Mouse (Mus musculus): ENCODE measurements at regions not wholly inside any gene's neighbourhood (a gene's known extent, or its start where the extent isn't known, plus 50 kb on each side); places are given as distances from the start of the nearest gene placed in this dataset.

GRCm38 (mm10) chr8:89514270-89514669 lies 470.3 kb upstream of the Sall1 start:
- Histone ChIP-seq H3K27ac (ENCODE audit: insufficient read depth, low read length) (no peak overlapping the region), H3K36me3 (ENCODE audit: control insufficient read depth, insufficient read depth, low read length) (no peaks in the 10 kb centered on the region), H3K4me1 (ENCODE audit: control insufficient read depth, insufficient read depth, insufficient read length) (no peaks in the 10 kb centered on the region), H3K27me3 (ENCODE audit: control insufficient read depth, insufficient read depth, low read length) (no peaks in the 10 kb centered on the region), H3K4me3 (ENCODE audit: extremely low read depth, insufficient read depth, insufficient read length) (no peak overlapping the region)
- no peak for DNase-seq (ENCODE audit: low read depth in 1 of 2, low spot score in 2 of 2)
- TF ChIP-seq CTCF (IDR thresholded peaks at IDR 0.05; ENCODE audit: extremely low read depth, insufficient read depth, insufficient read length, insufficient replicate concordance) = no peak
- TF ChIP-seq POLR2A (IDR thresholded peaks at IDR 0.05; ENCODE audit: low read depth, low read length) = no peak
- WGBS = 82% methylated on average over 3 of the region's 3 CpGs

DNA sequence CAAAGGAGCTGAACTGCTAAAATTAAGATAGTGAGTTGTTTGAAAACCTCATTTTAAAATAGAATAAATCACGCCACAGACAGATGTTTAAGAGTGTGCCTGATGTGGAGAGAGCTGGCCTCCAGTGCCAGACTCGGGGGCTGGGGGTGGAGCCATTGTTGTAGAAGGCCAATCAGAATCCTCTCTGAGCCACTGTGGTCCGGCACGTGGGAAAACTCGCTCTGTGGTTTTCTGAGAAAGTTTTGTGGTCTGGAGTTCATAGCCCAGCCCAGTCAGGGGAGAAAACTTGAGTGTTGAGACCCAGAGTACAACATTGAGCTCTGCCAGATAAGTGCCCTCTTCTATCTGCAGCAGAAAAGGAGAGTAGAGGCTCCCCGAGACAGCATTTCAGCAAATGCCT lies 463.7 kb upstream of the Sall1 start:
- Histone ChIP-seq H3K27me3 (ENCODE audit: control insufficient read depth, insufficient read depth, low read length) (no peaks in the 10 kb centered on the region), H3K4me1 (ENCODE audit: control insufficient read depth, insufficient read depth, insufficient read length) (no peaks in the 10 kb centered on the region), H3K4me3 (ENCODE audit: extremely low read depth, insufficient read depth, insufficient read length) (no peak overlapping the region), H3K27ac (ENCODE audit: insufficient read depth, low read length) (no peak overlapping the region), H3K36me3 (ENCODE audit: control insufficient read depth, insufficient read depth, low read length) (no peaks in the 10 kb centered on the region)
- WGBS = 21% methylated on average over 6 of the region's 6 CpGs
- no peak for DNase-seq (ENCODE audit: low read depth in 1 of 2, low spot score in 2 of 2)
- no peak for TF ChIP-seq POLR2A (IDR thresholded peaks at IDR 0.05; ENCODE audit: low read depth, low read length)

- Histone ChIP-seq H3K27ac (ENCODE audit: insufficient read depth, low read length) (no peak overlapping the region), H3K36me3 (ENCODE audit: control insufficient read depth, insufficient read depth, low read length) (no peaks in the 10 kb centered on the region), H3K27me3 (ENCODE audit: control insufficient read depth, insufficient read depth, low read length) (no peaks in the 10 kb centered on the region), H3K4me1 (ENCODE audit: control insufficient read depth, insufficient read depth, insufficient read length) (no peaks in the 10 kb centered on the region), H3K4me3 (ENCODE audit: extremely low read depth, insufficient read depth, insufficient read length) (no peak overlapping the region)
- TF ChIP-seq CTCF (IDR thresholded peaks at IDR 0.05; ENCODE audit: extremely low read depth, insufficient read depth, insufficient read length, insufficient replicate concordance) (no peak), POLR2A (IDR thresholded peaks at IDR 0.05; ENCODE audit: low read depth, low read length) (no peak)
- DNase-seq (ENCODE audit: low read depth in 1 of 2, low spot score in 2 of 2) = no peak
- 82% methylated on average over 4 of the region's 4 CpGs for whole genome bisulfite sequencing
Observed at GRCm38 (mm10) chr8:89503545-89504234, 459.7 kb upstream of the Sall1 start.

- no peaks in the 10 kb centered on the region for H3K4me1 ChIP-seq (ENCODE audit: control insufficient read depth, insufficient read depth, insufficient read length)
- H3K27ac ChIP-seq (ENCODE audit: insufficient read depth, low read length) = no peak overlapping the region
- H3K4me3 ChIP-seq (ENCODE audit: extremely low read depth, insufficient read depth, insufficient read length) = no peak overlapping the region
- no peaks in the 10 kb centered on the region for H3K27me3 ChIP-seq (ENCODE audit: control insufficient read depth, insufficient read depth, low read length)
- no peaks in the 10 kb centered on the region for H3K36me3 ChIP-seq (ENCODE audit: control insufficient read depth, insufficient read depth, low read length)
- WGBS = 90% methylated on average over 6 of the region's 6 CpGs
- DNase-seq (ENCODE audit: low read depth in 1 of 2, low spot score in 2 of 2) = no peak
- no peak for TF ChIP-seq CTCF (IDR thresholded peaks at IDR 0.05; ENCODE audit: extremely low read depth, insufficient read depth, insufficient read length, insufficient replicate concordance)
- no peak for TF ChIP-seq POLR2A (IDR thresholded peaks at IDR 0.05; ENCODE audit: low read depth, low read length)
Observed at GRCm38 (mm10) chr8:89503030-89503429, 459.1 kb upstream of the Sall1 start.

- no peaks in the 10 kb centered on the region for H3K27me3 ChIP-seq (ENCODE audit: control insufficient read depth, insufficient read depth, low read length)
- WGBS = 87% methylated on average over 6 of the region's 6 CpGs
- H3K36me3 ChIP-seq (ENCODE audit: control insufficient read depth, insufficient read depth, low read length) = no peaks in the 10 kb centered on the region
- no peak for DNase-seq (ENCODE audit: low read depth in 1 of 2, low spot score in 2 of 2)
- H3K27ac ChIP-seq (ENCODE audit: insufficient read depth, low read length) = no peak overlapping the region
- H3K4me3 ChIP-seq (ENCODE audit: extremely low read depth, insufficient read depth, insufficient read length) = no peak overlapping the region
- no peaks in the 10 kb centered on the region for H3K4me1 ChIP-seq (ENCODE audit: control insufficient read depth, insufficient read depth, insufficient read length)
- TF ChIP-seq CTCF (IDR thresholded peaks at IDR 0.05; ENCODE audit: extremely low read depth, insufficient read depth, insufficient read length, insufficient replicate concordance) (no peak), POLR2A (IDR thresholded peaks at IDR 0.05; ENCODE audit: low read depth, low read length) (no peak)
Observed at GRCm38 (mm10) chr8:89501756-89502155, 457.8 kb upstream of the Sall1 start.

- TF ChIP-seq POLR2A (IDR thresholded peaks at IDR 0.05; ENCODE audit: low read depth, low read length) (no peak), CTCF (IDR thresholded peaks at IDR 0.05; ENCODE audit: extremely low read depth, insufficient read depth, insufficient read length, insufficient replicate concordance) (no peak)
- Histone ChIP-seq H3K4me1 (ENCODE audit: control insufficient read depth, insufficient read depth, insufficient read length) (no peaks in the 10 kb centered on the region), H3K4me3 (ENCODE audit: extremely low read depth, insufficient read depth, insufficient read length) (no peak overlapping the region), H3K36me3 (ENCODE audit: control insufficient read depth, insufficient read depth, low read length) (no peaks in the 10 kb centered on the region), H3K27ac (ENCODE audit: insufficient read depth, low read length) (no peak overlapping the region), H3K27me3 (ENCODE audit: control insufficient read depth, insufficient read depth, low read length) (no peaks in the 10 kb centered on the region)
- no peak for DNase-seq (ENCODE audit: low read depth in 1 of 2, low spot score in 2 of 2)
- 87% methylated on average over 6 of the region's 6 CpGs for WGBS
Observed at GRCm38 (mm10) chr8:89499831-89500230, 455.9 kb upstream of the Sall1 start.

- Histone ChIP-seq H3K36me3 (ENCODE audit: control insufficient read depth, insufficient read depth, low read length) (no peaks in the 10 kb centered on the region), H3K27ac (ENCODE audit: insufficient read depth, low read length) (no peak overlapping the region), H3K4me1 (ENCODE audit: control insufficient read depth, insufficient read depth, insufficient read length) (no peaks in the 10 kb centered on the region), H3K4me3 (ENCODE audit: extremely low read depth, insufficient read depth, insufficient read length) (no peak overlapping the region), H3K27me3 (ENCODE audit: control insufficient read depth, insufficient read depth, low read length) (no peaks in the 10 kb centered on the region)
- TF ChIP-seq POLR2A (IDR thresholded peaks at IDR 0.05; ENCODE audit: low read depth, low read length) (no peak), CTCF (IDR thresholded peaks at IDR 0.05; ENCODE audit: extremely low read depth, insufficient read depth, insufficient read length, insufficient replicate concordance) (no peak)
- DNase-seq (ENCODE audit: low read depth in 1 of 2, low spot score in 2 of 2) = no peak
- 73% methylated on average over 6 of the region's 6 CpGs for whole genome bisulfite sequencing
Observed at GRCm38 (mm10) chr8:89498088-89498695, 454.2 kb upstream of the Sall1 start.
